Mouse (Mus musculus) urinary bladder, postnatal 14 days (tissue): Measurements from ENCODE around the gene Slc17a7.
A peak's percentile ranks its signal among the peaks of the same experiment; 100 is the strongest.
"Not testable (repeated sequence)": the region's sequence is repeated elsewhere in the genome, so short reads cannot be mapped to it uniquely, and the experiment has no call there.

Experiments used
- DNase-seq: peaks from one replicate; pipeline ENCODE4 v3.0.0; 2021; ENCODE audit warnings: low spot score

Gene Slc17a7

DNA sequence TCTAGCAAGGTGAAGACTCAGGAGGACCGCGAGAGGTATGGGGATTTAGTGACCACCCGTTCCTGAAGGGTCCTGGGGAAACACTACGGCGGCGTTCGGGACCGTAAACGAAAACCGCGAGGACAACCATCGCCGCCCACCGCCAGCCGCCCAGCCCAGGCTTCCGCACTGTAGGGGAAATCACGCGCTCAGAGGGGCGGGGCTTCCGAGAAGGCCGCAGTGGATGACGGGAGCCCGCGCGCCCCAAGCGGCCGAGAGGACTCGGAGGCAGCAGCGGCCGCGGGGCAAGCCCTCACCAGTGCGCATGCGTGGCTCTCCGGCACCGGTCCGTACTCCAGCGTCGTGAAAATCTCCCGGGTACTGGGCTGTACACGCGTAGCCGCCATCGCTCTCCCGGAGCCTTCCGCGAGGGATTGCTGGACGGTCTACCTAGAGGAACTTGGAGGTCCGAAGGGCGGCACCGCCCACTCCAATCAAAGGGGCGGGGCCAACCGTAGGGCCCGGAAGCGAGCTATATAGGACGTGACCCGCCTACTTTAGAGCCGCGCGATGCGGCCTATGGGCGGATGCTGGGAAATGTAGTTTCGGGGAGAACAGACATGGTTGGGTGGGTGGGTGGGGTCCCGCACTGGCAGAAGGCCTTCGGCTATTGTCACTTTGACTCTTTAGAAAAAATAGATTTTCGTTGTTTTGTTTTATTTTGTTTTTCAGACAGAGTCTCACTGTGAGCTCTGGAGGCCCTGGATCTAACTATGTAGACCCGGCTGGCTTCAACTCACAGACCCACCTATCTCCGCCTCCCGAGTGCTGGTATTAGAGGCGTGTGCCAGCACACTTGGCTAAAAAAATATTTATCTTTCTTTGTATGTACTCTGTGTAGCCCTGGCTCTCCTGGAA, 9.4 kb upstream of the Slc17a7 start, which contains the start of the genes Pih1d1 and Aldh16a1:
Gene Pih1d1, plus strand, starts transcription at position 208 of the 897 bp plus-strand sequence.
Gene Aldh16a1, minus strand, starts transcription at position 489 of the 897 bp plus-strand sequence.
- DNase-seq: peak; percentile 98

DNA sequence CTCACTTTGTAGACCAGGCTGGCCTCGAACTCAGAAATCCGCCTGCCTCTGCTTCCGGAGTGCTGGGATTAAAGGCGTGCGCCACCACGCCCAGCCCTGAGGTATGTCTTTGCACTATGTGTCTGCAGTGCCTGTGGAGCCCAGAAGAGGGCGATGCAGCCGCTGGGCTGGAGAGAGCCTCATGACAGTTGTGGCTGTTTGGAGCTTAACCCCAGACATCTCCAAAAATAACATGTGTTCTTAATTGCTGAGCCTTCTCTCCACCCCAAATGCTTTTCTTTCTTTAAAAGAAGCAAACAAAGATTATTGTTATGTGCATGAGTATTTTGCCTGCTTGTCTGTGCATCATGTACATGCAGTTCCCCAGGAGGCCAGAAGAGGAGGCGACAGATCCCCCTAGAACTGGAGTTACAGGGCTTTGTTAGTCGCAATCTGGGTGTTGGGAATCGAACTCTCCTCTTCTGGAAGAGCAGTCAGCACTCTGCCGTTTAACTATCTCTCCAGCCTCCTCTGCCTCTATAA, 8.7 kb upstream of the Slc17a7 start:
- peak; percentile 65 for DNase-seq

DNA sequence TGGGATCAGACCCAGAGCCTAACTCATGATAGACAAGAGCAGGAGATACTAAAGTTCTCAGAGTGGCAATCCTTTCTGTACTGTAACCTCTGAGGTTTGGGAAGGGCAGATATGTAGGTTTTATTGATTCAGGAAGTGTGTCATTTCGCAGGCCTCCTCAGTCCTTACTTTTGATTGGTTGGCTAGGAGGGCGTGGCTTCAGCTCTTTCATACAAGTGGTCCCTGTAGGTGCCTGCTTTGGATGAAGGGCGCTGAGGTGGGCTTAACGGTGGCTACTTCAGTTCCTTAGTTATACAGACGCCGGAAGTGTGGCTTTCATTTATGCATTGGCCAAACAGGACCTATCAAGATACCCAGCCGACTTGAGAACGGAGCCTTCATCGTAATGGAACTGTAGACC, 8.2 kb upstream of the Slc17a7 start:
- no peak for DNase-seq

DNA sequence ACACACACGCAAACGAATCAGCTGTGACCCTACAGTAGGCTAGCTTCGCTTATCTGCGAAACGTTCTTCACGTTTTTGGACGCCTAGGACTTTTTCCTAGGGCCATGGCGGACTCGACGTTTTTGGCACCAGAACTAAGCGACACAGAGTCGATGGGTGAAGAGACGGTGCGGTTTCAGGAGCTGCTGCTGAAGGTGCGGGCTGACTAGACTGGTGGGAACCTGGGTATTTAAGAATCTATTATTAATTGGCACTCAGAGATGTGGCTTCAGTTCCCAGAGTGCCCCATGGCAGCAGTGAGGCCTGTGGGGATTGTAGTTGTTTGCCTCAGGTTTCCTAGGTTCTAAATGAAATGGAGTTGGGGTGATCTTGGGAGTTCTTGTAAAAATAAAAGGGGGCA, 7.5 kb upstream of the Slc17a7 start:
- no peak for DNase-seq

DNA sequence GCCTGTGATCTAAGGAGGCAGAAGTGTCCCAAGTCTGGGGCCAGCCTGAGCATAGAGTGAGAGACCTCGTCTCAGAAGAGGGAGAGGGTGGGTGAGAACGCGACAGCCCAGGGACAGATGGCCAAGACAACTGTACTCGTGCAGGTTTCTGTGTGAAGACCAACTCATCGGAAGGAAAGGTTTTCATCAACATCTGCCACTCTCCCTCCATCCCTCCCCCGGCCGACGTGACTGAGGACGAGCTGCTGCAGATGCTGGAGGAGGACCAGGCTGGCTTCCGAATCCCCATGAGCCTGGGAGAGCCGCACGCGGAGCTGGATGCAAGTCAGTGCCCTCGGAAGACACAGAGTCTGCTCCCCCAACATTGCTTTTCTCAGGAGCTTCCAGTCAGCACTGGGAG, 6.3 kb upstream of the Slc17a7 start:
- no peak for DNase-seq

DNA sequence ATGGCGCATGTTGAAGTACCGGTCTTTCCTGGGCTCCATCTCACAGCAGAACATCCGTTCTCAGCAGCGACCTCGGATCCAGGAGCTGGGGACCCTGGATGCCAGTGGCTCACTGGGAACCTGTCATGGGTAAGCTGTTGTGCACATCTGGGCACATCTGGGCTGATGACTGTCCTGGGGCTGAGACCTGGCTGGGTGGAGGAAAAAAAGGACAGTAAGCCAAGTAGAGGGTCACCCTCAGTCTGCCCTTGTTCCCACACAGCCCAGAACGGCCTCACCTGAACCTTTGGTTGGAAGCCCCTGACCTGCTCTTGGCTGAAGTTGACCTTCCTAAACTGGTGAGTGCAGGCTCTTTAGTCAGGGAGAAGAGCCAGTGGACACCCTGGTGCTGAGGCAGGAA, 4.8 kb upstream of the Slc17a7 start:
- DNase-seq: no peak

DNA sequence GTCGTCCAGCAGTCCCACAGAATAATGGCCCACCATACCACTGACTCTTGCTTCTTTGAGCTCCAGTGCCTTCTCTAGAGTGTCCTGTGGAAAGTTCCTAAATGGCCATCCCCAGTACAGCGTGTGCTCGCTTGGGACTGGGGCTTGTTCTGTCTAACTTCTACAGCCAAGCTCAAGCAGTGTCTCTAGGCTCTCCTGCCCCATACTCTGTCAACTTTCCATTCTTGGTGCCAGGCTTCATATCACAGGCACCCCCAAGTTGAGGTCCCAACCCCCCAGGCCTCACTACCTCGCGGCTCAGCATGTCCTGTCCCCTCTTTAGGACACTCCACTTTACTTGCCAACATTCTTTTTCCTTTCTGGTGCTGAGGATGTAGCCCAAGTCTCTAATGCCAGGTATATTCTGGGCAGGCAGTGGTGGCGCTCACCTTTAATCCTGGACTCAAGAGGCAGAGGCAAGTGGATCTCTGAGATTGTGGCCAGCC, 3.4 kb upstream of the Slc17a7 start:
- DNase-seq: no peak

DNA sequence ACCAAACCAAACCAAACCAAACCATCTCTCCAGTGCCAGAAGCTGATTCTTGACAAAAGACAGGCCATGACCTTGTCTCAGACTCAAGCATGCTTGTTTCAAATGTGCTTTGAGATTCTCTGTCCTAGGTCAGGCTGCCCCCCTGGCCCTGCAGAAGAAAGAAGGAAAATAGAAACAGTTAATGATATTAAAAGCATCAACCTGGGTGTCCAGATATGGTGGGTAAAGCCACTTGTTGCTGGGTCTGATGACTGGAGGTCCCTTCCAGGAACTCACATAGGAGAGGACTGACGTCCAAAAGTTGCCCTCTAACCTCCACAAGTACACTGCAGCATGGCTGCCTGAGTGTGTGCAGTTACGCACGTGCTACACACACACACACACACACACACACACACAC, 2.9 kb upstream of the Slc17a7 start:
- no peak for DNase-seq

DNA sequence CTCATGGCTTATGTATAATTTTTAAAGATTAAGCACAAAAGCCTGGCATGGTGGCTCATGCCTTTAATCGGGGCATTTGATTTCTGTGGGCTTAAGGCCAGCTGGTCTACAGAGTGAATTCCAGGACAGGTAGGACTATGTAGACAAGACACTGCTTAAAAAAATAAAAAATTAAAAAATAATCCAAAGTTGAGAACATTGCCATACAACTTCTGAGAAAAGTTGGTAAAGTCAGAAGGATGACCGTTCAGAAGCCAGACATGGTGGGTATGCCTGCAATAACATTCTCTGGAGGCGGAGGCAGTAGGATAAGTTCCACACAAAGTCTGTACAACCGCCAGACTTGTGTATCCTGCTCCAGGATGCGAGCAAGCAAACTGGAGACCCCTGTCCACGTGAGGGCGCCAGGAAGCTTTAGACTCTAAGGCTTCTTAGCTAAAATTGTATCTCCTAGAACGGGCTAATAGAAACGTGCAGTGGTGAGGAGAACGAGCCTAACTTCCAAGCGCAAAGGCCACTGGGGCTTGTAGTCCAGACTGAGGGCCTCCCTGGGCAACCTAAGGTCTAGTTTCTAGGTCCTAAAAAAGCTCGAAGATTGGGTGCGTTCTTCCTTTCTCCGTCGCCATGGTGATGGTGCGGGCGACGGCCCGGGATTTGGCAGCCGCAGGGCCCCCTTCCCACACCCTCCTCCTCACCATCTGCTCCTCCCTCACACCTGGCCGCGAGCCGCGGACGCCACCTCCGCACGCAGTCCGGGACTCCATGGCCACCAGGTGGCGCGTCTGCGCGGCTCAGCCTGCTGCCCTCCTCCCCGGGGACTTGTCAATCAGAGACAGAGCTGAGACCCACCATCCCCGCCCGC, 1.9 kb upstream of the Slc17a7 start:
- DNase-seq: peak; percentile 90

DNA sequence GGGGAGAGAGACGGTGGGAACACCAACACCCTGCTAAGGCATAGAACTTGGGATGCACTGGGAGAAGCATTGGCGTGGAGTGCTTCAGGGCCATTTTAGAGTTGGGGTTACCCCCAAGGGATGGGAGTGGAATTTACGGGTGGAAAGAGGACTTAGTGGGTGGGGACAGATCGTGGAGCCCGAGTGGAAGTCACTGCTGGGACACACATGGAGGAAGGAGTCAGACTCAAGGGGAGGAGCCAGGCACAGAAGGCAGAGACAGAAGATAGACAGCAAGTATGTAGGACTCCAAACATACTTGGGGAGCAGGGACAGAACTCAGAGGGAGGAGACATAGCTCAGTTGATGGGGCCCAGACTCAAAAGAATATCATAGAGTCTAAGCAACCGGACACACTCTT, 1.2 kb upstream of the Slc17a7 start:
- no peak for DNase-seq

DNA sequence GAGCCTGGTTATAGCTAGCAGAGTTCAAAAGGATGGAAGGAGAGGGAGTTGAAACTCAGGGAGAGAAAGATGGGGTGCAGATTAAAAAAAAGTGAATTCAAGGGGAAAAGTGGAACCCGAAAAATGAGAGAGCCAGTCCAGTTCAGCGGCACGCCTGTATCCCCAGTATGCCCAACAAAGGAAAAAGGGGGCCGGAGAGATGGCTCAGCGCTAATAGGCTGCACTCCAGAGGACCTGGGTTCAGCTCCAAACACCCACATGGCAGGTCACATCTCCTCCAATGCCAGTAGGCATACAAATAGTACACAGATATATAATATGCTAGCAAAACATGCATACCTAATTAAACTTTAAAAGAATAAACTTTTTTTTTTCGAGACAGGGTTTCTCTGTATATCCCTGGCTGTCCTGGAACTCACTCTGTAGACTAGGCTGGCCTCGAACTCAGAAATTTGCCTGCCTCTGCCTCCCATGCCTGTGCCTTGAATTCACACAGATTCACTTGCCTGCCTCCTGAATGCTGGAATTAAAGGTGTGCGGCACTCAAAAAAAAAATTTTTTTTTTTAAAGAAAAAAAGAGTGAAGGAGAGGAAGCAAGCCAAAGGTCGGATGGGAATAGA, 643 bp upstream of the Slc17a7 start:
- DNase-seq: no peak

DNA sequence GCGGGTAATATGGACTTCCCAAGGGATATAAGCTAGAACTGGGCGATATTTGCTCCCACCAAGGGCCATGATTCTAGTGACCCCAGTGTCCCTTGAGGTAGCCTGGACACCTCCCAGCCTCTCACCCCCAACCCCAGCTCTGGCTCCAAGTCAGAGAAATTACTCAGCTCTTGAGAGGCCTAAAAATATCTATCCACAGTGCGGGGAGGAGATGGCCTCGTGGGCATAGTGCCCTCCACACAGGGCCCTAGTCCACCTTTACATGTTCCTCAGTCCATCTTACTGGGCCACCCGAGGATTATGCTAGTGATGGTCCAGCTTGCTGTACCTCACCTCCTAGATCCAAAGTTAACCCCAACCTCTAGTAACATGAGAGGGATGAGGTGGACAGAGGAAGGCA, 1.1 kb downstream of the Slc17a7 start:
- no peak for DNase-seq

DNA sequence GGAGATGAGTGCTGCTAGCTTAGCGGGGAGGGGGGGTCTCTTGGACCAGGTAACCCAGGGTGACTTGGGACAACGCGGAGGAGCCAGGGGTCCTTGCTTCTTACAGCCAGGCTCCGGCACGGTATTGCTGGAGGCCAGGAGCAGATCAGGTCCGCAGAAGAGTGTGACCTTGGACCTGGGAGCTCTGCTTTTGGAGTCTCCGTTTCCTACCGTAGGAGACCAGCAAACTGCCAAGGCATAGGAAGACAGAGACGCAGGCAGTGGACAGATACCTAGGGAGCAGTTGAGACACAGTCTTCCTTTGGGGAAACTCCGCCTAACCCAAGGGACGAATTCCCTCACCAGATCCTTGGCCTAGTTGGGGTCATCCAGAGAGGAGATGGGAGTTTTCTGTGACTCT, 2.0 kb downstream of the Slc17a7 start:
- no peak for DNase-seq

DNA sequence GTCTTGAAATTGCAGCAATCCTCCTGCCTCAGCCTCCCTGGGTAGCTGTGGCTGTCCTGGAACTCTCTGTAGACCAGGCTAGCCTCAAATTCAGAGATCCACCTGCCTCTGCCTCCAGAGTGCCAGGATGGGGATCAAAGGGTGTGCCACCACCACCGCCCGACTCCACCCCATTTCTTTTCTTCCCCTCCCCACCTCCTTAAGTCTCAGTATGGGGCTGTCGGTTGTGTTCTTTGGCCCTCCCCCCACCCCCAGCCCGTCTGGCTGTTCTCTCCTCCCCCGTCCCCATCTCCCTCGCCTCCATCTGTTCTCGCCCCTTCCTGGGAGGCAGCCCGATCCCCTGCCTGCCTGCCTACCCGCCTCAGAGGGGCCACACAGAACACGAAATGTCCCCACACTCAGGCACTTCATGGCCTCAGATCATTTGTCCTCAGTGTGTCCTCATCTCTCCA, 3.2 kb downstream of the Slc17a7 start:
- no peak for DNase-seq

DNA sequence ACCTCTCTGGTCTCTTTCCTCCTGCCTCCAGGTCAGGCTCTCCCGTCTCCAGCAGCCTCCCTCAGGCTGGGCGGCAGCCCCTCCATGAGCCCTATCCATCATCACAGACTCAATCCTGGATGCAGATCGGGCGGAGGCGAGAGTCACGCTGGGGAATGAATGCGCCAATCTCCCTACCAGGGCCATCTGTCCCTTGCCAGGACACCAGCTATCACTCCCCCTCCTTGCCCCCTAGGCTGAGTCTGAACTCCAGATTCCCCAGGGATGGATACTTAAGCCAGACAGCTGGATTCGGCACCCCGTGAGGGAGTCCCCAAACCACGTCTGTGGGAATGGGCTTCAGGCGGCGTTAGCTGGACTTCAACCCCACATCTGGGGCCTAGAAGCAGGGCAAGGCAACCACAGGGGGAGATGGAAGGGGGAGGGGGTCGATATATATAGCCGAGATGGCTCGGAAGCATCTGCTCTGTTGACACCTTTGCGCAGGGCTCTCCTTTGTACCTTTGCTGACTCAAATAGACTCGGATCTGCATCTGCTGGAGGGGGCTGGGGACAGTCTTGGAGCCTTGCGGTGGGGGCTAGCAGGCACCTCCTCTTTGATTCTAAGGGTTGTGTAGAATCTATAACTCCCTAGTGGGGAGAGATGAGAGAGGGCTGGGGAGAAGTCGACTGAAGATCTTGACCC, 4.2 kb downstream of the Slc17a7 start:
- DNase-seq: no peak

DNA sequence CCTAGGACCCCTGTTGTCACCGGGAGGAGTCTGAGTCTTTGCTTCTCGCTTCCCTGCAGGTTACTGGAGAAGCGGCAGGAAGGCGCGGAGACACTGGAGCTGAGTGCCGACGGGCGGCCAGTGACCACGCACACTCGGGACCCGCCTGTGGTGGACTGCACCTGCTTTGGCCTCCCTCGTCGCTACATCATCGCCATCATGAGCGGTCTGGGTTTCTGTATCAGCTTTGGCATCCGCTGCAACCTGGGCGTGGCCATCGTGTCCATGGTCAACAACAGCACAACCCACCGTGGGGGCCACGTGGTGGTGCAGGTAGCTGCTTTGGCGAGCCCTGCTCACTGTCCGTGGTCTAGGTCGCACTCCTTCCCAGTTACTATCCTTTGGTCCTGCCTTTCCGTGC, 4.9 kb downstream of the Slc17a7 start:
- no peak for DNase-seq

DNA sequence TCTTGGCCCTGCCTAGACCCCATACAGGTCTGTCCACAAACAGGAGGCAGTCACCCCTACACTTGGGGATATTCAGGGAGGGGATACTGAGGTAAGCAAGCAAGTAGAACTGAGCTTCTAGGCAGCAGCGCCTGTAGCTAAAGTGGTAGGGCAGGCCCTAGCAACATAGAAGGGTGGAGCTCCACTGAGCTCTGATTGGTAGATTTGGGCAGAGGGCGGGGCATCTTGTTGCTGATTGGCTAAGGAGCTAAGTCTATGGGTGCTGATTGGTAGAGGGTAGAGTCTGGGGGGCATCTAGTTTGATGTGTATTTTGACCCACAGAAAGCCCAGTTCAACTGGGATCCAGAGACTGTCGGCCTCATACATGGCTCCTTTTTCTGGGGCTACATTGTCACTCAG, 5.7 kb downstream of the Slc17a7 start:
- DNase-seq: no peak

DNA sequence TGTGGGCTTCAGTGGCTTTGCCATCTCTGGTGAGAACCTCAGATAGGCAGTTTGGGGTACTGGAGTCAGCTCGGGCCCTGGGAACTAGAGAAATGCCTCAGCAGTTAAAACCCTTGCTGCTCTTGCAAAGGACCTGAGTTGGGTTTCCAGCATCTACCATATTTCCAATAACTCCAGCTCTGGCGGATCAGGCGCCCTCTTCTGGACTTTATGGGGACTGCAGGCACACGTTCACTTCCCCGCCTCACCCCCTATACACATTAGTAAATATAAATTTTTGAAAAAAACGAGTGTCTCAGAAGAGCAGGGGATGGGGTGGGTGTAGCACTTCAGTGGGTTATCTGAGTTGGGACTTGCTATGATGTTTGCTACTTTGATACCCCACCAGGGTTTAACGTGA, 9.2 kb downstream of the Slc17a7 start:
- DNase-seq: no peak

DNA sequence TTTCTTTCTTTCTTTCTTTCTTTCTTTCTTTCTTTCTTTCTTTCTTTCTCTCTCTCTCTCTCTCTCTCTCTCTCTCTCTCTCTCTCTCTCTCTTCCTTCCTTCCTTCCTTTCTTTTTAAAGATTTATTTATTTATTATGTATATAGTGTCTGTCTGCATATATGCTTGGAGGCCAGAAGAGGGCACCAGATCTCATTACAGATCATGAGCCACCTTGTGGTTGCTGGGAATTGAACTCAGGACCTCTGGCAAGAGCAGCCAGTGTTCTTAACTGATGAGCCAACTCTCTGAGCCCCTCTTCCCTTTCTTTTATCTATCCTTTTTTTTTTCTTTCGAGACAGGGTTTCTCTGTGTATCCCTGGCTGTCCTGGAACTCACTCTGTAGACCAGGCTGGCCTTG, 10.0 kb downstream of the Slc17a7 start:
- DNase-seq: not testable (repeated sequence)

DNA sequence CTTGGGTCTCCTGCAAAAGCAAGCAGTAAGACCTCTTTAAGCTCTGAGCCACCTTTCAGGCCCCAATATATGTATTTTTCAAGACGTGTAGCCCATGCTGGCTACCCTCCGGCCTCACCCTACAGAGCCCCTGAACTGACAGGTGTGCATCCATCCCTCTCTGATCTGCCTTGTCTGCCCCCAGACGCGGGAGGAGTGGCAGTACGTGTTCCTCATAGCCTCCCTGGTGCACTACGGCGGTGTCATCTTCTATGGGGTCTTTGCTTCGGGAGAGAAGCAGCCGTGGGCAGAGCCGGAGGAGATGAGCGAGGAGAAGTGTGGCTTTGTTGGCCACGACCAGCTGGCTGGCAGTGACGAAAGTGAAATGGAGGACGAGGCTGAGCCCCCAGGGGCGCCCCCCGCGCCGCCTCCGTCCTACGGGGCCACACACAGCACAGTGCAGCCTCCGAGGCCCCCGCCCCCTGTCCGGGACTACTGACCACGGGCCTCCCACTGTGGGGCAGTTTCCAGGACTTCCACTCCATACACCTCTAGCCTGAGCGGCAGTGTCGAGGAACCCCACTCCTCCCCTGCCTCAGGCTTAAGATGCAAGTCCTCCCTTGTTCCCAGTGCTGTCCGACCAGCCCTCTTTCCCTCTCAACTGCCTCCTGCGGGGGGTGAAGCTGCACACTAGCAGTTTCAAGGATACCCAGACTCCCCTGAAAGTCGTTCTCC, 11.0 kb downstream of the Slc17a7 start:
- DNase-seq: no peak

DNA sequence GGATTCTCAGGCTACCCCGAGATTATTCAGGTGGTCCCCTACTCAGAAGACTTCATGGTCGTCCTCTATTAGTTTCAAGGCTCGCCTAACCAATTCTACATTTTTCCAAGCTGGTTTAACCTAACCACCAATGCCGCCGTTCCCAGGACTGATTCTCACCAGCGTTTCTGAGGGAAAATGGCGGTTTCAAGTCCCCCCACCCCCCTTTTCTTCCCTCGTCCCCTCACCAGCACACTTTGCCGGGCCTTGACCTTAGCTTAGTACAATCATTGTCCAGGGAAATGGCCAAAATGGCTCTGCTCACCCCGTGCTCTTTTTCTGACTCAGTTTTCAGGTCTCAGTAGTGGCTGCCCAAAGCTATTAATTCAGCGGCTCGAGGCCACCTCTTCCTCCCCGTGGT, 11.6 kb downstream of the Slc17a7 start:
- DNase-seq: no peak
